Mouse (Mus musculus): Measurements from ENCODE around the gene Taar8c. TPM values are rescaled to one million over a fixed set of nuclear protein-coding genes. Genes with fewer than 3 reads are reported as not detected.
"Not testable (repeated sequence)": the region's sequence is repeated elsewhere in the genome, so short reads cannot be mapped to it uniquely, and the experiment has no call there.

The Taar8c gene
- polyA plus RNA-seq, 1 experiment = not detected

DNA sequence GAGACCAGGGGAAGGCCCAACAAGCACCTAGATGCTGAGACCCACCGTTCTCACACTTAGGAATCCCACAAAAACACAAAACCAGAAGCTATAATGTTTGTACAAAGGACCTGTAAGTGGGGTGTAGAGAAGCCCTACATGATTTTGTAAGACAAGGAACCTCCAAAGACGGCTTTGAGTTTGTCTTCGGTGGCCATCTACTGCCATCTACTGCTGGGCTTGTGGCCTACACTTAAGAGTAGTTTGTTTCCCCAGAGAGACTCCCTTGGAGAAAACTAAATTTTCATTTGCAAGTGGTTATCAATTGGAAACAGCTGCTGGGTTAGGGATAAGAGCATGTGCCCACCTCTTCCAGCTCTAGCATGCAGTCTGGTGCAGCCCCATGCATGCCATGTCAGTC, 21.5 kb downstream of the Taar8c start:
- Histone ChIP-seq H3K4me1 (replicated peaks; ENCODE audit: control insufficient read depth, insufficient read depth, low read length) (no peaks in the 10 kb centered on the region), H3K27ac (ENCODE audit: control insufficient read depth, insufficient read depth, low read length) (no peak overlapping the region), H3K36me3 (ENCODE audit: control insufficient read depth, insufficient read depth, low read length) (no peaks in the 10 kb centered on the region), H3K4me3 (ENCODE audit: control insufficient read depth, insufficient read depth, low read length) (no peak overlapping the region), H3K27me3 (ENCODE audit: control insufficient read depth, insufficient read depth, low read length) (no peaks in the 10 kb centered on the region)
- DNase-seq = peak; percentile 17
- TF ChIP-seq POLR2A (IDR thresholded peaks at IDR 0.05; ENCODE audit: control insufficient read depth, extremely low read depth, insufficient read depth, low read length, poor library complexity) = no peak
- TF ChIP-seq CTCF (IDR thresholded peaks at IDR 0.05; ENCODE audit: borderline replicate concordance, control insufficient read depth, extremely low read depth, insufficient read depth, low read length, poor library complexity) = no peak
- 37% methylated on average over 3 of the region's 3 CpGs for WGBS

DNA sequence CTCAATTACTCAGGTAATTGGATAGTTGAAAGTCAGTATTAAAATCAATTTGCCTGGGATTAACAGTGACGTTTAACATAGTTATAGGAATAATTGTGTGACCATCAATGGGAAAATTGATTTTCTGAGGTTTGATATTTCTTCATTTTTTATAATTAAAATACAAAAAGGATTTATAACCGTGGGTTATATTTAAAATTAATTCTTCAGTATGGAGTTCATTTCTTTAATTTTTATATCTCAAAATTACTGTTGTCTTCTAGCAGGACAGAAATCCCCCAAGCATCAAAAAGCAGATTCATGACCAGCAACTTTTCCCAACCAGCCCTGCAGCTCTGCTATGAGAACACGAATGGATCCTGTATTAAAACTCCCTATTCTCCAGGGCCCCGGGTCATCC, 25.5 kb downstream of the Taar8c start, which contains the start of gene Taar8a:
TSS of gene Taar8a (plus strand) at position 301 of the 400 bp plus-strand sequence.
- not testable (repeated sequence) for H3K4me3 ChIP-seq (ENCODE audit: control insufficient read depth, insufficient read depth, low read length); DNase-seq; H3K36me3 ChIP-seq (ENCODE audit: control insufficient read depth, insufficient read depth, low read length); H3K4me1 ChIP-seq (replicated peaks; ENCODE audit: control insufficient read depth, insufficient read depth, low read length); H3K27ac ChIP-seq (ENCODE audit: control insufficient read depth, insufficient read depth, low read length); H3K27me3 ChIP-seq (ENCODE audit: control insufficient read depth, insufficient read depth, low read length)
- 94% methylated on average over 2 of the region's 4 CpGs for WGBS

DNA sequence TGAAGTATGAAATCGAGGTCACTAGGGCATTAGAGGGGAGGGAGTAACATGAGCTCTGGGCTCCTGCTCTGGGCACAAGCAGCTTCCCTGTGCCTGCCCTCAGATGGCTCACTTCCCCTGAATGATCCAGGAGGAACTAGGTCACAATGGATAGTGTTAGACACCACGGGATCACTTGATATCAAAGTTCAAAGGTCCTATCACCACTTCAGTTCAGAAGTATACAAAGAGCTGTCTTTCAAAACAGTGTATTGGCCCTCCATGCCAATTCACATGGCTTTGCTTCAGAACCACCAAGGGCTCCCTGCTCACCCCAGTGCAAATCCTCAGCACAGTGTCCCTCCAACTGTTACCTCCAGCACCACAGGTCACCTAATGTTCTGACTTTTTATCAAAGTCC, 27.0 kb downstream of the Taar8c start:
- H3K27ac ChIP-seq (ENCODE audit: control insufficient read depth, insufficient read depth, low read length); H3K36me3 ChIP-seq (ENCODE audit: control insufficient read depth, insufficient read depth, low read length); H3K4me1 ChIP-seq (replicated peaks; ENCODE audit: control insufficient read depth, insufficient read depth, low read length); DNase-seq; H3K4me3 ChIP-seq (ENCODE audit: control insufficient read depth, insufficient read depth, low read length); H3K27me3 ChIP-seq (ENCODE audit: control insufficient read depth, insufficient read depth, low read length): not testable (repeated sequence)
- WGBS = 51% methylated on average over 2 of the region's 2 CpGs

DNA sequence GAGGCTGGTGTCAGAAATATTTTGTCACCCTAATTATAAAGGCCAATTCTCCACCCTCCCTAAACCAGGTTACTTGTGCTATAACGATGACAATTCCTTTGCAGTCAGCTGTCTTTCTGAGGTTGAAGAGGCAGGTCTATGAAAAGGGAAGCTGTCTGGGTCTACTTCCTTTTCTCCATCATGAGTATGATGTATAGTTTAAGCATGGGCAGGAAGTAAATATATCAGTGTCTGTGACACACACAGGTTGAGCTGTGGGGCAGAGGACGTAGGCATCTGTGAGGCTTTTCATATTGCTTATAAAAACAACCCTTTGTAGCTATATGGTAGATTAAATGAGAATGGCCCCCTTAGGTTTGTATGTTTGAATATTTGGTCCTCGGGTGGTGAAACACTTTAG, 42.7 kb downstream of the Taar8c start:
- DNase-seq = no peak

DNA sequence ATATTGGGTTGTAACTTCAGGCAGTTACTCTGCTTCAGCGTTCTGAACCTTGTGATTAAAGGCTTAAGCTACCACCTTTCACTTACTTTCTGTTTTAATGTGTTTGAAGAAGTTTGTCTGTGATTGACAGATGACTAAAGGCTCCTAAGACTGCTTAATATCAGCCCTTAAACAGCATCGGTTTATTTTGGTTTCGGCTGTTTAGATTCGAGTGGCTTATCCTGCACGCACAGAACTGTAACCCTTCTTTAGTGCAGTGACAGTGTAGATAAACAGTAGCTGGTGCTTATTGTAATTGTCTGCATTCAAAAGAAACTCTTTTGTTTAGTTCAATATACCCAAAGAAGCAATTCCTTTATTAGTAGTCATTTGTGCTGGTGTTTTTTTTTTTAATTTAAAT, 49.7 kb downstream of the Taar8c start:
- no peaks in the 10 kb centered on the region for H3K27me3 ChIP-seq (ENCODE audit: control insufficient read depth, insufficient read depth, low read length)
- H3K4me1 ChIP-seq (replicated peaks; ENCODE audit: control insufficient read depth, insufficient read depth, low read length) = no peaks in the 10 kb centered on the region
- no peak for TF ChIP-seq POLR2A (IDR thresholded peaks at IDR 0.05; ENCODE audit: control insufficient read depth, extremely low read depth, insufficient read depth, low read length, poor library complexity)
- no peak for TF ChIP-seq CTCF (IDR thresholded peaks at IDR 0.05; ENCODE audit: borderline replicate concordance, control insufficient read depth, extremely low read depth, insufficient read depth, low read length, poor library complexity)
- H3K36me3 ChIP-seq (ENCODE audit: control insufficient read depth, insufficient read depth, low read length) = no peaks in the 10 kb centered on the region
- DNase-seq = no peak
- H3K27ac ChIP-seq (ENCODE audit: control insufficient read depth, insufficient read depth, low read length) = no peak overlapping the region
- no peak overlapping the region for H3K4me3 ChIP-seq (ENCODE audit: control insufficient read depth, insufficient read depth, low read length)
- 87% methylated on average over 5 of the region's 5 CpGs for WGBS

More for the DNA sequence above, 42.7 kb downstream of the Taar8c start:
- H3K4me1 ChIP-seq (replicated peaks; ENCODE audit: control insufficient read depth, insufficient read depth, low read length) = no peaks in the 10 kb centered on the region
- no peaks in the 10 kb centered on the region for H3K27me3 ChIP-seq (ENCODE audit: control insufficient read depth, insufficient read depth, low read length)
- WGBS = 45% methylated on average over 3 of the region's 3 CpGs
- H3K4me3 ChIP-seq (ENCODE audit: control insufficient read depth, insufficient read depth, low read length) = no peak overlapping the region
- no peaks in the 10 kb centered on the region for H3K36me3 ChIP-seq (ENCODE audit: control insufficient read depth, insufficient read depth, low read length)
- TF ChIP-seq POLR2A (IDR thresholded peaks at IDR 0.05; ENCODE audit: control insufficient read depth, extremely low read depth, insufficient read depth, low read length, poor library complexity) (no peak), CTCF (IDR thresholded peaks at IDR 0.05; ENCODE audit: borderline replicate concordance, control insufficient read depth, extremely low read depth, insufficient read depth, low read length, poor library complexity) (no peak)
- no peak overlapping the region for H3K27ac ChIP-seq (ENCODE audit: control insufficient read depth, insufficient read depth, low read length)

Other genes with a start within 250 kb of the Taar8c start
- 1.00 and 1.1 TPM in 2 replicates for gene Vnn1, start 207.2 kb downstream of the Taar8c start, polyA plus RNA-seq (2012; rRNA removed)
- gene Taar1, start 181.6 kb downstream of the Taar8c start, polyA plus RNA-seq (2012; rRNA removed) = not detected in 2 replicates
- not detected in 2 replicates for gene Taar2, start 163.3 kb downstream of the Taar8c start, polyA plus RNA-seq (2012; rRNA removed)
- gene Taar3, start 152.4 kb downstream of the Taar8c start, polyA plus RNA-seq (2012; rRNA removed) = not detected in 2 replicates
- 0.12 TPM in 1 of 2 replicates, not detected in the other for gene Taar4, start 141.4 kb downstream of the Taar8c start, polyA plus RNA-seq (2012; rRNA removed)
- not detected in 2 replicates for gene Taar5, start 131.2 kb downstream of the Taar8c start, polyA plus RNA-seq (2012; rRNA removed)
- not detected in 2 replicates for gene Taar6, start 116.3 kb downstream of the Taar8c start, polyA plus RNA-seq (2012; rRNA removed)
- gene Taar7a, start 108.4 kb downstream of the Taar8c start, polyA plus RNA-seq (2012; rRNA removed) = not detected in 2 replicates
- gene Taar7b, start 102.0 kb downstream of the Taar8c start, polyA plus RNA-seq (2012; rRNA removed) = not detected in 2 replicates
- not detected in 2 replicates for gene Taar7d, start 74.7 kb downstream of the Taar8c start, polyA plus RNA-seq (2012; rRNA removed)
- not detected in 2 replicates for gene Taar7e, start 64.3 kb downstream of the Taar8c start, polyA plus RNA-seq (2012; rRNA removed)
- not detected in 2 replicates for gene Taar7f, start 52.4 kb downstream of the Taar8c start, polyA plus RNA-seq (2012; rRNA removed)
- gene Taar8a, start 25.4 kb downstream of the Taar8c start, polyA plus RNA-seq (2012; rRNA removed) = not detected in 2 replicates
- not detected in 2 replicates for gene Taar8b, start 9.6 kb downstream of the Taar8c start, polyA plus RNA-seq (2012; rRNA removed)
- not detected in 2 replicates for gene Taar9, start 7.6 kb upstream of the Taar8c start, polyA plus RNA-seq (2012; rRNA removed)
- 42.2 and 46.3 TPM in 2 replicates for gene Stx7, start 47.4 kb upstream of the Taar8c start, polyA plus RNA-seq (2012; rRNA removed)
- gene Moxd1, start 121.6 kb upstream of the Taar8c start, polyA plus RNA-seq (2012; rRNA removed) = 0.59 and 2.3 TPM in 2 replicates